Mouse (Mus musculus): ENCODE measurements around the gene Slco2a1.

DNA sequence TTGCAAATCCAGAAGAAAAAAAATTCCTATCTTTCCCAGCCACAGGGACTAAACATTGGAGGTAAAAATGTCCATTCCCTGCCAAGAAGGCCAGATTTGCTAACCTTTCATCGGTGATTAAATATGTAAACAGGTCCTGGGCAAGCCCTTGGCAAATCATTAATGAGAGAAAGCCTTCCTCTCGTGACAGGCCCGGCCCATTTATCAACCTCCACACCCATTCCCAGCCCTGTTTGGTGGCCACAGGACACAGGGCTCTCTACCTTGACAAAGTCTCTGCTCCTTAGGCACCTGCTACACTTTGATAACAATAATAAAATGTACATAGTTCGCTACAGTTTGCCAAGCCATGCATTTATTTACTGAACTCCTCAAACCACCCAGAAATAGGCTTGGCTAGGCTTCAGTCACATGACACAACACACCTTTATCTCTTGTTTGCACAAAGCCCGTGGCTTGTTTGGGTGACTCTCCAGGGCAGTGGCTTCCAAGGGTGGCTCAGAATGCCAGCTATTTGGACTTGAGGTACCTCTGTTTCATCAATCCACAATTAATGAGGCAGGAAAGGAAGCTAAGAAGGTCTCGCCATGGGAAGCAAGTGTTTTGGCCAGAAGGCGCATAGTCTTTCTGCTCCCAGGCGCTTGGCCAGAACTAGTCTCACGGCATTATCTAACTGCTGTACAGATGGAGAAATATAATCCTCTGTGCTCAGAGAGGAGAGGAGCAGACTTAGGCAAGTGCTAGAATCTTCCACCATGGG is 101.8 kb downstream of the Slco2a1 start:
- no peak for TF ChIP-seq CTCF (IDR thresholded peaks at IDR 0.05; ENCODE audit: low read depth)
- TF ChIP-seq EP300 (IDR thresholded peaks at IDR 0.05; ENCODE audit: low read depth) = no peak

Measured in liver, postnatal 0 days (tissue).